Mouse (Mus musculus) adrenal gland, postnatal 10 days (tissue): Measurements from ENCODE around the gene Pou3f3. TPM values are rescaled to one million over a fixed set of nuclear protein-coding genes. Genes with fewer than 3 reads are reported as not detected.

ENCODE experiments used
- DNase-seq: peaks from one replicate; pipeline ENCODE4 v3.0.0; 2021; ENCODE audit warnings: mixed read lengths
- total RNA-seq, 2 experiments: library from RNA; stranded (reverse); gene quantifications; 2 replicates each; pipeline ENCODE4 v1.2.3; 2021

Gene Pou3f3
- total RNA-seq, 2 experiments from 2014 or later: 0.03 TPM

GRCm38 (mm10) chr1:42710234-42710633, 14.7 kb downstream of the Pou3f3 start:
- no peak for DNase-seq

- DNase-seq: no peak
Observed at GRCm38 (mm10) chr1:42710995-42711394, 15.4 kb downstream of the Pou3f3 start.

GRCm38 (mm10) chr1:42711456-42712310, 16.1 kb downstream of the Pou3f3 start:
- no peak for DNase-seq

- DNase-seq: no peak
Observed at GRCm38 (mm10) chr1:42712311-42712690, 16.7 kb downstream of the Pou3f3 start.

- peak; percentile 12 for DNase-seq
Observed at GRCm38 (mm10) chr1:42713104-42713932, 17.8 kb downstream of the Pou3f3 start.

GRCm38 (mm10) chr1:42714016-42714931, 18.7 kb downstream of the Pou3f3 start:
- peak; percentile 40 for DNase-seq

GRCm38 (mm10) chr1:42718549-42718948, 23.0 kb downstream of the Pou3f3 start:
- no peak for DNase-seq

- no peak for DNase-seq
Observed at GRCm38 (mm10) chr1:42721353-42721752, 25.8 kb downstream of the Pou3f3 start.

GRCm38 (mm10) chr1:42723769-42724300, 28.3 kb downstream of the Pou3f3 start:
- DNase-seq: no peak

GRCm38 (mm10) chr1:42724881-42725280, 29.3 kb downstream of the Pou3f3 start:
- no peak for DNase-seq

- no peak for DNase-seq
Observed at GRCm38 (mm10) chr1:42727161-42727560, 31.6 kb downstream of the Pou3f3 start.

- no peak for DNase-seq
Observed at GRCm38 (mm10) chr1:42727676-42728075, 32.1 kb downstream of the Pou3f3 start.

- no peak for DNase-seq
Observed at GRCm38 (mm10) chr1:42741383-42742241, 46.0 kb downstream of the Pou3f3 start.

GRCm38 (mm10) chr1:42742242-42742560, 46.6 kb downstream of the Pou3f3 start:
- no peak for DNase-seq

- no peak for DNase-seq
Observed at GRCm38 (mm10) chr1:42745047-42745446, 49.5 kb downstream of the Pou3f3 start.

GRCm38 (mm10) chr1:42749536-42750292, 54.1 kb downstream of the Pou3f3 start:
- no peak for DNase-seq
